Mouse (Mus musculus): ENCODE data around the gene Atp4b. TPM values are rescaled to one million over a fixed set of nuclear protein-coding genes. Genes with fewer than 3 reads are reported as not detected.

The Atp4b gene
- polyA plus RNA-seq, 1 experiment, result not detected

DNA sequence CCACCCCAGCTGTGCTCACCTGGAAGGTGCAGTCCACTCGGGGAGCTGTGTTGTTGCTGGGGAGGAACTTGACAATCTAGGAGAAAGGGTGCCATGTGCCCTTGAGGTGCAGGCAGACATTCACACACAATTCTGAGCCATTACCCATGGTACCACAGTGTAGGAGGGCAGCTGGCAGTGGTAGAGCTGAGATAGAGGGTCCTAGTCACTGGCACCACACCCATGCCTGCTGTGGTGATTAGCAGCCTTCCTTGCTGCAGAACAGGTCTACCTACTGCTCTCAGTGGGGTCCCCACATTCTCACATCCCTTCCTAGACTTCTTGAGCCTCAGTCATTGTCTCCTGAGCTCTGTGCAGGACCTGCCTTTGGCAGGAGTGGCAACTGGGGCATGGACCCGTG is 7.9 kb downstream of the Atp4b start:
- H3K36me3 ChIP-seq (replicated peaks; ENCODE audit: low read length), result no peaks in the 10 kb centered on the region
- no peak overlapping the region for H3K4me3 ChIP-seq (replicated peaks)
- peaks cover 51% of the 10 kb centered on the region for H3K27me3 ChIP-seq (replicated peaks)
- H3K4me1 ChIP-seq, result peaks cover 6% of the 10 kb centered on the region; the same call in 1 of the 2 replicates
- H3K9me3 ChIP-seq, result peaks cover 10% of the 10 kb centered on the region
- TF ChIP-seq FLI1 (IDR thresholded peaks at IDR 0.05; ENCODE audit: low read length) (no peak), GATA1 (IDR thresholded peaks at IDR 0.05; ENCODE audit: borderline replicate concordance, low read length) (no peak)

DNA sequence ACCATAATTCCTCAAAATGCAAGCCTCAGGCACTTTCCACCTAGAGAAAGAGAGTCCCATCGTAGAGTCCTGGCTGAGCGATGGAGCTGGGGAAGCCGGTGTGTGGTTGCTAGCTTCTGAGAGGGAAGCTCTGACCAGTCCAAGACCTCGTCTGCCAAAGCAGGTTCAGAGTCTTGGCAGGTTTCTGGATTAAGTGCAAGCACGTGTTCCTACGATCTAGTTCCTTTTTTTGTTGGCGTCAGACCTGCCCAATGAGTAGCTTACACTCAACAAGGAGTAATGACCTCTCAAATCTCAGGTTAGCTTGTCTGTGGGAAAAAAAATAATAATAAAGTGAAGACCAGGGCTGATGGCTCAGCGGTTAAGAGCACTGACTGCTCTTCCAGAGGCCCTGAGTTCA is 8.9 kb downstream of the Atp4b start:
- no peak for TF ChIP-seq FLI1 (IDR thresholded peaks at IDR 0.05; ENCODE audit: low read length)
- peaks cover 4% of the 10 kb centered on the region; the same call in 1 of the 2 replicates for H3K4me1 ChIP-seq
- H3K4me3 ChIP-seq (replicated peaks), result no peak overlapping the region
- peaks cover 41% of the 10 kb centered on the region for H3K27me3 ChIP-seq (replicated peaks)
- H3K36me3 ChIP-seq (replicated peaks; ENCODE audit: low read length), result no peaks in the 10 kb centered on the region
- H3K9me3 ChIP-seq, result peaks cover 12% of the 10 kb centered on the region

DNA sequence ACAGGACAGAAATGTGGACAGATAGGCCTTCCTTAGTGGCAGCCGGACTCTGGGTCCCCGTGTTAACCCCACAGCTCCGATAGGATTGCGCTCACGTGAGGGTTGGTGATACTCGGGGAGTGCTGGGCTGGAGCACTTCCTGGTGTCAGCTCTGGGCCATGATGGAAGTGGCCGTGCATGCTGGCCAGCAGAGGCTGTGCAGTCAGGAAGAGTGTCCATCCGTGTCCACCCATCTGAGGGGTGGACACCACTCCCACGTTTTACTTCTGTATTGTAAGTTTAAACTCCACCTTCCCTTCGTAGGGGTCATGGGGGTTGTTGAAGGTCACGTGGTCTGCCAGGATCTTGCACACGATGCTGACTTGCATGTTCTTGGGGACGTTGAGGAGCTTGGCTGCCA is 10.3 kb downstream of the Atp4b start:
- Histone ChIP-seq H3K36me3 (replicated peaks; ENCODE audit: low read length) (peaks cover under 1% of the 10 kb centered on the region), H3K27me3 (replicated peaks) (peaks cover 41% of the 10 kb centered on the region), H3K4me1 (peaks cover 4% of the 10 kb centered on the region; the same call in 1 of the 2 replicates), H3K4me3 (replicated peaks) (no peak overlapping the region), H3K9me3 (peaks cover 12% of the 10 kb centered on the region)
- TF ChIP-seq FLI1 (IDR thresholded peaks at IDR 0.05; ENCODE audit: low read length) (no peak), GATA1 (IDR thresholded peaks at IDR 0.05; ENCODE audit: borderline replicate concordance, low read length) (no peak)

DNA sequence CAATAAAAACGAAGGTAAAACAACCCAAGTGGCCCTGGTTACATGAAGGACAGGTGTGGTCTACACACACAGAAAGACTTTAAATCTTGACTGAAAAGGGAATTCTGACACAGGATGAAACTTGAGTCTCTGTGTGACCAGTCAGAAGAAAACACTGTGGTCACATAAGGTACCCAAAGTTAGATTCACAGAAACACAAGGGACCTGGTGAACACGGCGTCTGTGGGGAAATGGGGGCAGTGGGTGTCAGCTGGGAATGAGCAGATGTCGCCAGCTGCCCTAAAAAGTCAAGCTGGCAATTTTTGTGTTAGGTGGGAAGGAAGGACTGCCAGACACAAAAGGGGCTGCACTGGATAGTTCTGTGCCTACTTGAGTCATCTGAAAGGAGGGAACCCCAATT is 13.6 kb downstream of the Atp4b start:
- Histone ChIP-seq H3K27me3 (replicated peaks) (peaks cover 21% of the 10 kb centered on the region), H3K4me1 (peaks cover 4% of the 10 kb centered on the region; the same call in 1 of the 2 replicates), H3K36me3 (replicated peaks; ENCODE audit: low read length) (peaks cover 27% of the 10 kb centered on the region), H3K4me3 (replicated peaks) (no peak overlapping the region), H3K9me3 (peaks cover 4% of the 10 kb centered on the region; the same call in 1 of the 2 replicates)
- TF ChIP-seq FLI1 (IDR thresholded peaks at IDR 0.05; ENCODE audit: low read length) (no peak), GATA1 (IDR thresholded peaks at IDR 0.05; ENCODE audit: borderline replicate concordance, low read length) (no peak)

DNA sequence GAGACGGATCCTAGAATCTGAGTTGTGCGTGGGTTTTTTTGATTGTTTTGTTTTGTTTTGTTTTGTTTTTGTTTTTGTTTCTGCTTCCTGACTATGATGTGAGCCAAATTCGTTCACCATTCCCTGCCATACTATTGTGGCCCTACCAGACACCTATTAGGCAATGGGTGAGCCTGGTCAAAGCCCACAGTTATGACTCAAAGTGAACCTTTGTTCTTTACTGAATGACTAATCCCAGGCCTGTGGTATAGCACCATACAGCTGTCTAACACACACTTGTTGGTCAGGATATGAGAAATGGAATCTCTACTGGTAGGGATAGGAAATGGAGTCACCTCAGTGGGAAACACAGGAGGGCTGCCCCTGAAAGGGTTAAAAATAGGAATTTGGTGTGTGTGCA is 14.1 kb downstream of the Atp4b start:
- no peak for TF ChIP-seq FLI1 (IDR thresholded peaks at IDR 0.05; ENCODE audit: low read length)
- no peak for TF ChIP-seq GATA1 (IDR thresholded peaks at IDR 0.05; ENCODE audit: borderline replicate concordance, low read length)
- H3K36me3 ChIP-seq (replicated peaks; ENCODE audit: low read length), result peaks cover 27% of the 10 kb centered on the region
- H3K4me3 ChIP-seq (replicated peaks), result no peak overlapping the region
- peaks cover 18% of the 10 kb centered on the region for H3K27me3 ChIP-seq (replicated peaks)
- peaks cover 4% of the 10 kb centered on the region; the same call in 1 of the 2 replicates for H3K9me3 ChIP-seq
- peaks cover 4% of the 10 kb centered on the region; the same call in 1 of the 2 replicates for H3K4me1 ChIP-seq

DNA sequence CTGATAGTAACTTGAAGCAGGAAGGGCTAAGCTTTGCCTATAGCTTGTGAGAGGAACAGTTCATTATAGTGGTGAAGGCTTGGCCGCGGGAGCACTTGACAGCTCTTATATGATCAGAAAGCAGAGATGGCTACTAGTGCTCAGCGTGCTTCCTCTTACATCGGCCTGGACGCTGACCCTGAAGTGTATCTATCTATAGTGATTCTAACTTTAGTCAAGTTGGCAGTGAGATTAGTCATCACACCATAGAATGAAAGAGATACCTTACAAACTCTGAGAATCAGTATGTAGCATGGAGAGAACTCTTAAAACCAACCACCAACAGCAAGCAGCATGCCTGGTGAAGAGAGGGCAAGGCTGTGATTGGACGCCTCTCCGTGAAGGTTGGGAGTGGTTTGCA is 15.0 kb downstream of the Atp4b start:
- peaks cover 11% of the 10 kb centered on the region for H3K27me3 ChIP-seq (replicated peaks)
- H3K4me1 ChIP-seq, result peaks cover 3% of the 10 kb centered on the region; the same call in 1 of the 2 replicates
- TF ChIP-seq GATA1 (IDR thresholded peaks at IDR 0.05; ENCODE audit: borderline replicate concordance, low read length), result no peak
- no peak for TF ChIP-seq FLI1 (IDR thresholded peaks at IDR 0.05; ENCODE audit: low read length)
- no peak overlapping the region for H3K4me3 ChIP-seq (replicated peaks)
- peaks cover 4% of the 10 kb centered on the region; the same call in 1 of the 2 replicates for H3K9me3 ChIP-seq
- peaks cover 34% of the 10 kb centered on the region for H3K36me3 ChIP-seq (replicated peaks; ENCODE audit: low read length)

DNA sequence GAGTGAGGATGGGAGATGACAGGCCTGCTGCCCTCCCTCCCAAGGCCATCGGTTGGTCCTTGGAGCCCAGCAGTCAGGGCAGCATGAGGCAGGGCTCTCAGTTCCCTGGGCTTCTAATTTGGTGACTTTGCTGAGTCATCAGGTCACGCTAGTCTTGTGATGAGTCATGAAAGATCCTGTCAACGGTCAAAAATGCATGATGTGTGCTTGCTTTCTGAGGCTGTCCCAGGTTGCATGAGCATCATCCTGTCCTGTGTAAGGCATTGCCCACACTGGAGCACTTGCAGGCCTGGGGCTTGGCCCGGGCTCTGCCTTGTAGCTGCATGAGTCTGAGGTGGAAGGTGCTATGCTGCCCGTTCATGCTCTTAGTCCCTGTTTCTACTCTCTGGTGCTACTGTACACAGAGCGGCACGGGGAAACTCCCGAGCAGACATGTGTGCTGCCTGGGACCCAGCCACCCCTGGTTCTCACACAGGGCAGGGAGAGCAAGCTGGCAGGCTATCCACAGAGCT is 23.4 kb downstream of the Atp4b start:
- Histone ChIP-seq H3K4me1 (peaks cover 43% of the 10 kb centered on the region), H3K4me3 (replicated peaks) (no peak overlapping the region), H3K9me3 (no peaks in the 10 kb centered on the region), H3K36me3 (replicated peaks; ENCODE audit: low read length) (peaks cover 89% of the 10 kb centered on the region), H3K27me3 (replicated peaks) (no peaks in the 10 kb centered on the region)
- no peak for TF ChIP-seq FLI1 (IDR thresholded peaks at IDR 0.05; ENCODE audit: low read length)
- TF ChIP-seq GATA1 (IDR thresholded peaks at IDR 0.05; ENCODE audit: borderline replicate concordance, low read length), result no peak

DNA sequence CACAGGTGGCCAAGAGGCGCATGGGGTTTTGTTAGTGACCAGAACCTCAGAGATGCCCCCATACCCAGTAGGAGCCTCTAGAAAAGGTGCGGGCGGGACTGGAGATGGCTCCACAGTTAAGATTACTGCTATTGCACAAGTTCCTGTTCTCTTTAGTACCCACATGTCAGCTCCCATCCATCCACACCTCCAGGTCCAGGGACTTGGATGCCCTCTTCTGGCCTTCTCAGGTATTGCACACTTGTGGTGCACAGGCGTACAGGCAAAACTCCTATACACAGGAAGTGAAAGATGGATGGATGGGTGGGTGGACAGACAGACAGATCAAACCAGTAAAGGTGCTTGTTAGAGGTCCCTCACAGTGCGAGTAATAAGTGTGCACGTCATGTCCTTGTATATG is 34.8 kb downstream of the Atp4b start:
- TF ChIP-seq GATA1 (IDR thresholded peaks at IDR 0.05; ENCODE audit: borderline replicate concordance, low read length) (no peak), FLI1 (IDR thresholded peaks at IDR 0.05; ENCODE audit: low read length) (no peak)
- Histone ChIP-seq H3K27me3 (replicated peaks) (no peaks in the 10 kb centered on the region), H3K4me3 (replicated peaks) (no peak overlapping the region), H3K9me3 (no peaks in the 10 kb centered on the region; the same call in 1 of the 2 replicates), H3K4me1 (peaks cover 70% of the 10 kb centered on the region), H3K36me3 (replicated peaks; ENCODE audit: low read length) (peaks cover 100% of the 10 kb centered on the region)

DNA sequence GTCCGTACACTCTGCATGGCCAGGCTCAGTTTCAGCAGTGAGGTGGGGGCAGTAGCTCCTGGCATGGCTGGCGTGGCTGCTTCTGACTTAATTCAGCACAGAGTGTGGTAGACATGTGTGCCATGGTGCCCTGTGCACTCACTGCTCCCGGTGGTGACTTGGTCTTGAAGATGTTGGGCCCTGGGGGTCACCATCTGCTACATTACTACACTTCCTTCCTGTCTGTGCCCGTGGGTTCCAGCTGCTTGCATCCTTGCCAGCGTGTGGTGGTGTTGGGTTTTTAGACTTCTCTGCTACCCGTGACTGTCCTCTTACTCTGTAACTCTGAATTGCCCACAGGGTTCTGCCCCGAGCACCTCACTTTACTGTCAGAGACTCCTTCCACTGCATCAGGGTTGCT is 36.4 kb downstream of the Atp4b start:
- peak overlapping the region; percentile 51 for H3K4me3 ChIP-seq (replicated peaks)
- H3K36me3 ChIP-seq (replicated peaks; ENCODE audit: low read length), result peaks cover 100% of the 10 kb centered on the region
- H3K27me3 ChIP-seq (replicated peaks), result no peaks in the 10 kb centered on the region
- peaks cover 77% of the 10 kb centered on the region for H3K4me1 ChIP-seq
- TF ChIP-seq FLI1 (IDR thresholded peaks at IDR 0.05; ENCODE audit: low read length) (no peak), GATA1 (IDR thresholded peaks at IDR 0.05; ENCODE audit: borderline replicate concordance, low read length) (no peak)
- no peaks in the 10 kb centered on the region; the same call in 1 of the 2 replicates for H3K9me3 ChIP-seq

DNA sequence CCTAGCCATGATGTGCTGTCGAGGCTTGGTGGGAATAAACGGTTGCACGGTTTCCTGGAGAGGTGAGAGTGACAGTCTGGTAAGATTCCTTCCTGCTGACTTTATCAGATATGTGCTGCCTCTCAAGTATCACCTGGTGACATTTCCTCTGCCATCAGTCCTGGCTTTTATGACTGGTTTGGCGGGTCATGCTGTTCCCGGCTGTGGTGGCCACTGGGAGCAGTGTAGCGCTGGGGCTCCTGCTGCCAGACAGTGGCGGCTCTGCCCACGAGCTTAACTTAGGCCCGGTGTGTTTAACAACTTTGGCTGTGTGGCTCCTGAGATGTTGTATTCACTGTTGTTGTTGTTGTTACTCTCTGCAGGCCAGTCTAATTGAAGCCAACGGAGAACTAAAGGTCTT is 39.9 kb downstream of the Atp4b start:
- peaks cover 99% of the 10 kb centered on the region for H3K4me1 ChIP-seq
- H3K36me3 ChIP-seq (replicated peaks; ENCODE audit: low read length), result peaks cover 94% of the 10 kb centered on the region
- no peaks in the 10 kb centered on the region; the same call in 1 of the 2 replicates for H3K9me3 ChIP-seq
- TF ChIP-seq GATA1 (IDR thresholded peaks at IDR 0.05; ENCODE audit: borderline replicate concordance, low read length) (no peak), FLI1 (IDR thresholded peaks at IDR 0.05; ENCODE audit: low read length) (no peak)
- H3K4me3 ChIP-seq (replicated peaks), result no peak overlapping the region
- H3K27me3 ChIP-seq (replicated peaks), result no peaks in the 10 kb centered on the region
